Mouse (Mus musculus) adrenal gland, adult (tissue): ENCODE measurements around the gene Erbb2.
A peak's percentile ranks its signal among the peaks of the same experiment; 100 is the strongest.
"Not testable (repeated sequence)": the region's sequence is repeated elsewhere in the genome, so short reads cannot be mapped to it uniquely, and the experiment has no call there.

ENCODE experiments used
- DNase-seq, 2 experiments: peaks; one replicate each; pipeline ENCODE4 v3.0.0; 2022 to 2023; ENCODE audit warnings: low spot score in 1 of 2; ENCODE audit not compliant: inconsistent age in 2 of 2

The Erbb2 gene

GRCm38 (mm10) chr11:98412273-98412796, at the start of gene Erbb2:
Gene Erbb2, plus strand, starts transcription at chr11:98412470.
- peak; percentile 61 to 82 for DNase-seq

GRCm38 (mm10) chr11:98363817-98364216, 48.5 kb upstream of the Erbb2 start:
- DNase-seq: no peak

- DNase-seq: no peak
Observed at GRCm38 (mm10) chr11:98364410-98364809, 47.9 kb upstream of the Erbb2 start.

DNA sequence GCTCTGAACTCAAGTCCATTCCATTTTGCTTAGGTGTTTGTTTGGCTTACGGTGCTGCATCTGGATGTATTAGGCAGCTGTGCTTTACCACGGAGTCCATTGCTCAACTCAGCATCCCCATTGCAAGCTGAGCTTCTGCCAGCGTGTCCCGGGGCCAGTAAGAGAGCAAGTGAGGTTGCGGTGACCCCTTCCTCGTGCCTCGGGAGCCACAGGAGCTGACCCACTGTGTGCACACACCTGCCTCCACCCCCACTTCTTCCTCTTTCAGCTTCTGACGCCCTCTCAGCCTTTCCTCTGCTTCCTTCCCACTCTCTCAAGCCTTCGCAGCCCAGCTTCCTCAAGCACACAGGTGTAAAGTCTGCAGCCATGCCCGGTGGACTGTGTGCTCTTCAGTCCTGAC, 46.0 kb upstream of the Erbb2 start:
- no peak for DNase-seq

- no peak for DNase-seq
Observed at GRCm38 (mm10) chr11:98367171-98367862, 45.0 kb upstream of the Erbb2 start.

GRCm38 (mm10) chr11:98367863-98368186, 44.4 kb upstream of the Erbb2 start:
- no peak for DNase-seq

DNA sequence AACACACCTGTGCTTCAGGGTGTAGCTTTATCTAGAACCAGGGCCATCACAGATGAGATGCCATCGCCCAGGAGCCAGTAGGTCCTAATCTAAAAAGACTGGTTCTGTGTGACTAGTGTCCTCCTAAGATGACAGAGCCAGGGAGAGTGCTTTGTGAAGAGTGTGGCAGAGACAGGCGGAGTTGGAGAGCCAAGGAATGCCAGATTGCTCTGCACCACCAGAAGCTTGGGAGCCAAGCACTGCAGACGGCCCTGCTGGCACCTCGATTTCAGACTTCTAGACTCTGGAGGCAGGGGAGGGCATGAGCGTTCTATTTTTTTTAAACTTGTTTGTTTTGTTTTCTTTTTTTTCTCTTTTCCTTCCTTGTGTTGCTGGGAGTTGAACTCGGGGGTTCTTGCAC, 42.9 kb upstream of the Erbb2 start:
- DNase-seq: no peak

- DNase-seq: no peak
Observed at GRCm38 (mm10) chr11:98370588-98370987, 41.7 kb upstream of the Erbb2 start.

GRCm38 (mm10) chr11:98371556-98372240, 40.6 kb upstream of the Erbb2 start:
- DNase-seq: no peak

- DNase-seq: peak in 1 of 2 experiments; percentile 82
Observed at GRCm38 (mm10) chr11:98372406-98372805, 39.9 kb upstream of the Erbb2 start.

- DNase-seq: no peak
Observed at GRCm38 (mm10) chr11:98373244-98373643, 39.0 kb upstream of the Erbb2 start.

DNA sequence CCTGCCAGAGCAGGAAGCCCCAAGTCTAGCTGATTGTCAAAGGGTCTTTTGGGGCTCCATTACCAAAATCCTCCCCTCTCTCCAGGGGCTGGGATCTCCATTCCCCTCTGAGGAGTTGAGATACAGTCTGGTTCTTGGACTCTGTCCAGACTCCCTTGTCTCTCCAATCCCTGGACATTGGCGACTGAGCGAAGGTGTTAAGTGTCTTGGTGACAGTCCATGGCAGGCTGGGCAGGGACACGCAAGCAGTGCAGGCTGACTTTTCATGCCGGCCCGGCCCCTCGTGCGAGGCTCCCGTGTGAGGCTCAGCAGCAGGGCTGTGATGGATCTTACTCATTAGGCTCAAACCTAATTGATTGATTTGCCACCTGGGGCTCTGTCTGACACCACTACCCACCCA, 38.0 kb upstream of the Erbb2 start:
- DNase-seq: no peak

DNA sequence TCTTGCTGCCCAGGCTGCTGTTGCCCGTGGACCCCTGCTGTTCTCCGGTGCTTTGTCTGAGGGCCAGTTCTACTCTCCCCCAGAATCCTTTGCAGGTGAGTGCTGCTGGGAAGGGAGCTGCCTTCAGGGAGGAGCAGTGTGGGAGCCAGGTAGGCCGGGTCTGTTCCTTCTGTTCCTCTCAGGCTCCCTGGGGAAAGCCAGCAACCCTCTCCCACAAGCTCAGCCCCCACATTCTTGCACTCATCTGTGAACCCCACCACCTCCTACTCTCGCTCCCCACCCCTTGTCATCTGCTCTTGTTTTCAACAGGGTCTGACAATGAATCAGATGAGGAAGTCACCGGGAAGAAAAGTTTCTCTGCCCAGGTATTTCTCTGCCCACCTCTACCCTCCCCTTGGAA, 35.5 kb upstream of the Erbb2 start:
- no peak for DNase-seq

- DNase-seq: no peak
Observed at GRCm38 (mm10) chr11:98377787-98378186, 34.5 kb upstream of the Erbb2 start.

DNA sequence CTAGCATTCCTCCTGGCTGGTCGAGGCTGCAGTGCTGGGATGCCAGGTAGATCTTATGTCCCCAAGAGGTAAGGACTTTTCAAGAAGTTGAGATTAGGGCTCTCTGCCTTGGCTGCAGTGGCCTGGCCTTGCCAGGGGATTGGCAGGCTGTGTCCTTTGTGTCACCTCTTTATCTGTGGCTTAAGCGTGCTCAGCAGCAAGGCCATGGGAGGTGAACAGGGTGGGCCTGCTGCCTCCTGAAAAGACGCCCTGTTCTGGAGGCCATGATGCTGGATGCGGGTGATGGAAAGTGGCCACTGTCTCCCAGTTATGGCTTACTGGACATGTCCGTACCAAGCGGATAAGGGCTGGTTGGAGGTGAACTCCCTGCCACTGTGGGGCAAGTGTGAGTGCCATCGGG, 32.9 kb upstream of the Erbb2 start:
- no peak for DNase-seq

DNA sequence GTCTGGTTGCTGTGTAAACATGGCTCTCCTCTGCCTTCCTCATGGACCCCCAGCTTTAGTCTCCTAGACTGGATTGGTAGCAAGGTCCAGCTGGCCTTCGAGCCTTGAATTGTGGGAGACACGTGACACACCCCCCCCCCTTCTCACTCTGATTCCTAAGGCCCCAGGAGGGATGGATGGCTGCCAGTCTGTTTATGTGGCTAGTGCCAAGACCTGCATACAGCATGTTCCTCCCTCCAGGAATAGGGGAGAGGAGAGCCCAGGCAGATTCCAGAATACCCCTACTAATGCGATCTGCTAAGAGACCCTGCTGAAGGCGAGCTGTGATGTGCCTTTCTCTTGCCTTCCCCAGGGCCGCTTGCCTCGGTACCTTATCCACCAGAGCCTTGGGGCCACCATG, 32.2 kb upstream of the Erbb2 start:
- DNase-seq: no peak

GRCm38 (mm10) chr11:98381651-98382050, 30.6 kb upstream of the Erbb2 start:
- no peak for DNase-seq

DNA sequence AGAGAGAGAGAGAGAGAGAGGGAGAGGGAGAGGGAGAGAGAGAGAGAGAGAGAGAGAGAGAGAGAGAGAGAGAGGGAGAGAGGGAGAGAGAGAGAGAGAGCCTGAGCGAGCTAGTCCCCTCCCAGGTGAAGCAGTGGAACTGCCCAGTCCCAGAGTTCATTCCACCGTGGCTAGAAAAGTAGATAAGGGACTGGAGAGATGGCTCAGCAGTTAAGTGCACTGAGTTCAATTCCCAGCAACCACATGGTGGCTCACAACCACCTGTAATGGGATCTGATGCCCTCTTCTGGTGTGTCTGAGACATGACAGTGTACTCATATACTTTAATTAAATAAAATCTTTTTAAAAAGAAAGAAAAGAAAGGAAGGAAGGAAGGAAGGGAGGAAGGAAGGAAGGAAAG, 29.9 kb upstream of the Erbb2 start:
- DNase-seq: not testable (repeated sequence)

DNA sequence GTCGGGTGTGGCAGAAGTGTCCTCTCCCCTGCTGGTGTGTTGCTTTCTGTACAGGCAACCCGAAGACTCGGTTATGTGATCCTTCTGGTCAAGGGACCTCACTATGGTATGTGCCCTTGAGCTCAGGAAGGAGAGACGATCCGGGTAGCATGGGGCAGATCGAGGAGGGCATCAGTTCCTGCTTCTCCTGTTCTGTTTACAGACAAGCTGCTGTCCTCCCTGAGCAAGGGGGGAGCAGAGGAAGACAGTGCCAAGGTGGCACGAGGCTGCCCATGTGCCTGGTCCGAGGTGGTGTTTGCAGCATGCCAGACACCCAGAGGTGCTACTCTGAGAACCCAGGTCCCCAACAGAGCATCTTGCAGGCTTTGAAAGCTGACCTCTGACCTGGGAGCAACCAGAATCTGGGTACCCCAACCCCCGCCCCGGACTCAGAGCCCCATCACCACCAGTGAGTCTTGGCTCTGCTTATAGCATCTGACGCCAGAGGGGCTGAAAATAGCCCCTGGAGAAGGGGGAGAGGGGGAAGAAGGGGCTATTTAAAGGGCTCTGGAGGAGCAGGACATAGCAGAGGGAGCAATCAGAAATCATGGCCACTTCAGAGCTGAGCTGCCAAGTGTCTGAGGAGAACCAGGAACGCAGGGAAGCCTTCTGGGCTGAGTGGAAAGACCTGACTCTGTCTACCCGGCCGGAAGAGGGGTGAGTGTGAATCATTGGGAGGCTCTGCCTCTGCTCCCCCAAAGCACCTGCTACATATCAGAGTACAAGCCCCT, 28.8 kb upstream of the Erbb2 start, which contains the start of gene Tcap:
Gene Tcap (plus strand): TSS at position 551 of the 770 bp plus-strand sequence.
- no peak for DNase-seq

DNA sequence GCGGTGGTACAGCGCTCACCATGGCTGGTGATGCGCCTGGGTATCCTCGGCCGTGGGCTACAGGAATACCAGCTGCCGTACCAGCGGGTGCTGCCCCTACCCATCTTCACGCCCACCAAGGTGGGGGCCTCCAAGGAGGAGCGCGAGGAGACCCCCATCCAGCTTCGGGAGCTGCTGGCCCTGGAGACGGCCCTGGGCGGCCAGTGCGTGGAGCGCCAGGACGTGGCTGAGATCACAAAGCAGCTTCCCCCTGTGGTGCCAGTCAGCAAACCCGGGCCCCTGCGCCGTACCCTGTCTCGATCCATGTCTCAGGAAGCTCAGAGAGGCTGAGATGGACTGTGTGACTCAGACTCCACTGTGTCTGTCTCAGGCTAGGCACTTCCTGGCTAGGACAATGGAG, 28.1 kb upstream of the Erbb2 start:
- DNase-seq: no peak

- no peak for DNase-seq
Observed at GRCm38 (mm10) chr11:98384721-98385637, 27.3 kb upstream of the Erbb2 start.
